Mouse (Mus musculus): ENCODE measurements around the gene Zfp423. TPM values are rescaled to one million over a fixed set of nuclear protein-coding genes. Genes with fewer than 3 reads are reported as not detected.

The Zfp423 gene
- 25.3 and 29.0 TPM in 2 replicates for polyA plus RNA-seq (2012; rRNA removed; ENCODE audit: low replicate concordance)

DNA sequence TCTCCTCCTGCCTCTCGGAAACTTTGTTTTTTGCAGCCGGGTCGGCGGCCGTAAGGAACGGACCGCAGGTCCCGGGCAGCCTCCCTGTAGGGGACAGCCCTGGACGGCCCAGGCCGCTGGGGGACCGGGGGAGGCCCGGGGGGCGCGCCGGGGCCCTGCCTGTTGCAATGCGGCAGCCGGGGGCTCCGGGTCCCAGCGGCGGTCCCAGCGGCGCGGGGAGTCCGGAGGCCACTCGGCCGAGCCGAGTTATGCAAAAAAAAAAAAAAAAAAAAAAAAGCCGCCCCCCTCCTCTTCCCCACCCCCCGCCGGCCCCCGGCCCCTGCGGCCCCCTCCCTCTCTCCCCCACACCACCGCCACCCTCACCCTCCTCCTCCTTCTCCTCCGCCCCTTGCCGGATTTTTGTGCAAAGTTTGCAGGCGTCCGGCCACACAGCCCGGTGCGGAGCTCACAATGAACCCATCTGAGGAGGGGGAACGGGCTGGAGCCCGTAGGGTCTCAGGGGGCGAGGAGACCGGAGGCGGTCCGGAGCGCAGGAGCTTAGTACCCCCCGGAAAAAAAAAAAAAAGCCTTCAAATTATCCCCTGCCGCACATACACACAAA lies at the start of gene Zfp423:
Gene Zfp423 (minus strand): TSS at position 276 of the 601 bp plus-strand sequence.

Other genes starting within 250 kb of the Zfp423 start
- gene Cnep1r1, start 159.2 kb upstream of the Zfp423 start, polyA plus RNA-seq (2012; rRNA removed; ENCODE audit: low replicate concordance), result 7.9 and 24.2 TPM in 2 replicates
- gene Heatr3, start 178.3 kb upstream of the Zfp423 start, polyA plus RNA-seq (2012; rRNA removed; ENCODE audit: low replicate concordance), result 11.7 and 19.6 TPM in 2 replicates
- gene Tent4b, start 239.6 kb upstream of the Zfp423 start, polyA plus RNA-seq (2012; rRNA removed; ENCODE audit: low replicate concordance), result 15.3 and 20.4 TPM in 2 replicates

All from mammary gland, adult 2 months (tissue).